Mouse (Mus musculus) small intestine, adult 2 months (tissue): Measurements from ENCODE around the gene Pfpl. TPM values are rescaled to one million over a fixed set of nuclear protein-coding genes. Genes with fewer than 3 reads are reported as not detected.

Experiments
- H3K27ac ChIP-seq: fragments of 200-500 bp; 2 replicates; pipeline ENCODE4 v1.5.1; 2012; ENCODE audit warnings: low read depth, low read length, control low read depth, inconsistent platforms; ENCODE audit not compliant: insufficient read depth
- H3K27me3 ChIP-seq: fragments of 200-500 bp; 2 replicates; pipeline ENCODE4 v1.6.1; 2012; ENCODE audit warnings: mild to moderate bottlenecking, moderate library complexity, low read length, inconsistent platforms; ENCODE audit not compliant: control insufficient read depth, insufficient read depth
- H3K36me3 ChIP-seq: fragments of 200-500 bp; 2 replicates; pipeline ENCODE4 v1.6.1; 2012; ENCODE audit warnings: mild to moderate bottlenecking, low read length, control low read depth, inconsistent platforms; ENCODE audit not compliant: control insufficient read depth, insufficient read depth
- H3K4me1 ChIP-seq: fragments of 200-500 bp; 2 replicates; pipeline ENCODE4 v1.6.1; 2012; ENCODE audit warnings: low read length, inconsistent platforms, mixed read lengths; ENCODE audit not compliant: control insufficient read depth, insufficient read depth, insufficient read length
- H3K4me3 ChIP-seq: fragments of 200-500 bp; 2 replicates; pipeline ENCODE4 v1.5.1; 2012; ENCODE audit warnings: low read depth, mild to moderate bottlenecking, control low read depth, inconsistent platforms, low read length, moderate library complexity
- CTCF ChIP-seq: fragments of 200-500 bp; IDR thresholded peaks from 2 replicates; pipeline ENCODE4 v1.5.1; 2012; ENCODE audit warnings: low read depth, mild to moderate bottlenecking, control low read depth, inconsistent platforms, low read length, moderate library complexity, mixed read lengths; ENCODE audit not compliant: insufficient replicate concordance, insufficient read length; ENCODE audit errors: extremely low read depth
- POLR2A ChIP-seq: fragments of 200-500 bp; IDR thresholded peaks from 2 replicates; pipeline ENCODE4 v1.6.1; 2012; ENCODE audit warnings: low read depth, mild to moderate bottlenecking, control low read depth, inconsistent platforms, low read length, moderate library complexity
- WGBS: fragments of 180-500 bp; shearing (Covaris S2); methylation state at CpG from one replicate; pipeline ENCODE4 v1.1.7; 2018; 5-methylcytosine and 5-hydroxymethylcytosine counted together
- polyA plus RNA-seq: library from polyadenylated mRNA; depleted of rRNA; stranded (reverse); fragments of >200 nt; gene quantifications from 2 replicates; pipeline ENCODE4 v1.2.3, GENCODE M21; 2012

The Pfpl gene
- polyA plus RNA-seq, 1 experiment, result not detected

DNA sequence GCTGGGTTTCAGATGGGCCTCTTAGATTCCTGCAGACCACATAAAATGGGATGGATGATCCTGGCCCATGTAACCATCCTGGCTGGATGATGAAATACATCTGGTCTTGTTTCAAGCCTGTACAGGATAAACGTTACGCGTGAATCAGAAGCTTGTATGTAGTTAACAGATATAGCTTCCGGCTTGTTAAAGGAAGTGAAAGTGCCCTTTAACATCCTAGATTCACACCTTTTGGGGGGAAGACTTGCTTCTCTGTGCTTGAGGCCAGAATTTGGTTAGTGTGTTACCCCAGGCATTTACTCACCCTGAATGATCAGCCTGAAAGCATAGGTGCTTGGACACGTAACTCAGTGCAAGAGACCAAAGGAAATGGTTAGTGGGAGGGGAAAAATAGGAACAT lies 604 bp upstream of the Pfpl start:
- no peaks in the 10 kb centered on the region for H3K4me1 ChIP-seq
- WGBS, result 80% methylated on average over 5 of the region's 5 CpGs
- H3K36me3 ChIP-seq, result no peaks in the 10 kb centered on the region
- H3K4me3 ChIP-seq, result no peak overlapping the region
- TF ChIP-seq POLR2A (no peak), CTCF (no peak)
- H3K27ac ChIP-seq, result no peak overlapping the region
- H3K27me3 ChIP-seq, result no peaks in the 10 kb centered on the region

- no peak for TF ChIP-seq POLR2A
- peak; percentile 54; the same call in 1 of the 2 replicates for TF ChIP-seq CTCF
- H3K27me3 ChIP-seq, result no peaks in the 10 kb centered on the region
- H3K36me3 ChIP-seq, result no peaks in the 10 kb centered on the region
- H3K4me1 ChIP-seq, result no peaks in the 10 kb centered on the region
- no peak overlapping the region for H3K4me3 ChIP-seq
- 5% methylated on average over 2 of the region's 2 CpGs for WGBS
- H3K27ac ChIP-seq, result no peak overlapping the region
Measured at GRCm38 (mm10) chr19:12433033-12433432, 5.3 kb downstream of the Pfpl start.

GRCm38 (mm10) chr19:12435011-12435416 lies 7.3 kb downstream of the Pfpl start:
- peak overlapping the region; percentile 65 for H3K27ac ChIP-seq
- H3K36me3 ChIP-seq, result no peaks in the 10 kb centered on the region
- WGBS, result 81% methylated on average over 4 of the region's 4 CpGs
- H3K4me1 ChIP-seq, result no peaks in the 10 kb centered on the region
- TF ChIP-seq CTCF (no peak), POLR2A (no peak)
- H3K27me3 ChIP-seq, result no peaks in the 10 kb centered on the region
- no peak overlapping the region for H3K4me3 ChIP-seq

DNA sequence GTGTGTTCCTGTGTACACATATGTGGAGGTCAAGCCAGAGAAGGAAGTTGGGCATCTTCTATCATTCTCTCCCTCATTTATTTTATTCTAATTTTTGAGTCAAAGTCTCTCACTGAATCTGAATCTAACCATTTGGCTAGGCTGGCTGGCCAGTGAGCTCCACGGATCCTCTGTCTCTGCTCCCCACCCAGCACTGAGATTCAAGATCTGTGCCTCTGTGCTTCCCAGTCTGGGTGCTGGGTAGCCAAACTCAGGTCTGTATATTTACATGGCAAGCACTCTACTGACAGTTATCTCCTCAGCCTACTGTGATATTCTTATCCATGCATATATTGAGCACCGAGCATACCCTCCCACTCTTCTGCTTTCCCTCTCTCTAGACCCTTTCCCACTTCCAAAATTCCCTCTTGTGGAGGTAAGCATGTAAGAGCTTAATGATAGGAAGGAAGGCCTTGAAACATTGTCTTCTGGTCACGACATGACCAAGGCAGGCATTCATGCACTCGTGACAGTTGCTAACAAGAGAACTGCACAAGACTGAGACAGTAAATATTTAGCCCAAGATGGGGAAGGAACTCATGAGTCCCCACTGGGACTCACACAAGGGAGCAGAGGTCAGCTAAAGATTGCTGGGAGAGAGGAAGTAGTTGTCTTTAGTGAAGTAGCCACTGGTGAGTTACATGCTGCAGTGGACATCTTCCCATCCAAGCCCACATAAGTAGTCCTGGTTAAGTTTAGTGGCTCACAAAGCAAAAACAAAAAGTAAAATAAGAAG lies 8.2 kb downstream of the Pfpl start:
- Histone ChIP-seq H3K4me3 (no peak overlapping the region), H3K36me3 (no peaks in the 10 kb centered on the region), H3K27ac (peak overlapping the region; percentile 65), H3K27me3 (no peaks in the 10 kb centered on the region), H3K4me1 (no peaks in the 10 kb centered on the region)
- TF ChIP-seq CTCF (no peak), POLR2A (no peak)
- 72% methylated on average over 4 of the region's 4 CpGs for WGBS

GRCm38 (mm10) chr19:12439581-12439980 lies 11.9 kb downstream of the Pfpl start:
- H3K27me3 ChIP-seq, result no peaks in the 10 kb centered on the region
- H3K27ac ChIP-seq, result no peak overlapping the region
- no peaks in the 10 kb centered on the region for H3K4me1 ChIP-seq
- no peak for TF ChIP-seq POLR2A
- TF ChIP-seq CTCF, result no peak
- 68% methylated on average over 1 of the region's 1 CpGs for WGBS
- H3K4me3 ChIP-seq, result no peak overlapping the region
- H3K36me3 ChIP-seq, result no peaks in the 10 kb centered on the region

DNA sequence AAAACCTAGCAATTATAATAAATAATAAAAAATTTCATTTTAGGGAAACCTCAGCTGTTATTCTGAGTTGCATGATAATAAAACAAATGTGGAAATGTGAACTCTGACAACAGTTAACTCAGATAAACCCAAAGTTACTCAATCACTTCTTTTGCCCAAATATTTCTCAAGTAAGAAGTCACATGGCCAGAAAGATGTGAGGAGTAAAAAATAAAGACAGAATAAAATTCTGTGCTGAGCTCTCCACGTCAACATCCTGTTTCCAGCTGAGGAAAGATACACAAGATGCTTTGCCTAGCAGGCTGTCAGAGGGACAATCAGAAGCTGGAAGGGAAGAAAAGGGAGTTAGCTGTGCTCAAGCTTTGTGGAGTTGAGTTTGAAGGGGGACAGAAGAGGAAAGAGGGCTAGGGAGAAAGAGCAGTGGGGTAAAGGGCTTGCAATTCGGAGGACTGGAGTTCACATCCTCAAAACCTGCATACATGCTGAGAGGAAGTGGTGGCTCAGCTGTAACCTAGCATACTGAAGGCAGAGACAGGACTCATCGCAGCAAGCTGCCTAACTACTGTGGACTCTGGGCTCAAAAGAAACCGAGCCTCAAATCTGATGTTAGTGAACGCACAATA lies 12.5 kb downstream of the Pfpl start:
- Histone ChIP-seq H3K4me1 (no peaks in the 10 kb centered on the region), H3K27me3 (no peaks in the 10 kb centered on the region), H3K27ac (peak overlapping the region; percentile 47), H3K4me3 (no peak overlapping the region), H3K36me3 (no peaks in the 10 kb centered on the region)
- TF ChIP-seq CTCF (no peak), POLR2A (no peak)
- 53% methylated on average over 5 of the region's 5 CpGs for WGBS

- Histone ChIP-seq H3K4me3 (no peak overlapping the region), H3K36me3 (no peaks in the 10 kb centered on the region), H3K4me1 (no peaks in the 10 kb centered on the region), H3K27me3 (no peaks in the 10 kb centered on the region), H3K27ac (no peak overlapping the region)
- WGBS, result 66% methylated on average over 4 of the region's 4 CpGs
- TF ChIP-seq POLR2A, result no peak
- no peak for TF ChIP-seq CTCF
Measured at GRCm38 (mm10) chr19:12442560-12442959, 14.9 kb downstream of the Pfpl start.
